Mouse (Mus musculus): ENCODE data around the gene Gm20388. TPM values are rescaled to one million over a fixed set of nuclear protein-coding genes. Genes with fewer than 3 reads are reported as not detected.
"Not testable (repeated sequence)": the region's sequence is repeated elsewhere in the genome, so short reads cannot be mapped to it uniquely, and the experiment has no call there.

The Gm20388 gene
- polyA plus RNA-seq, 1 experiment, result 23.9 TPM

- Histone ChIP-seq H3K4me3 (ENCODE audit: insufficient read depth, low read length) (no peak overlapping the region), H3K4me1 (ENCODE audit: control insufficient read depth, insufficient read depth, low read length) (no peaks in the 10 kb centered on the region), H3K27ac (ENCODE audit: insufficient read depth, low read length) (no peak overlapping the region)
- TF ChIP-seq CTCF (IDR thresholded peaks at IDR 0.05; ENCODE audit: extremely low read depth, insufficient read depth, low read length) (no peak), POLR2A (IDR thresholded peaks at IDR 0.05; ENCODE audit: extremely low read depth, insufficient read depth, low read length) (no peak)
These were observed 1222.4 kb downstream of the Gm20388 start for GRCm38 (mm10) chr8:121132961-121133513.

GRCm38 (mm10) chr8:121134102-121134501 is 1223.5 kb downstream of the Gm20388 start:
- H3K27ac ChIP-seq (ENCODE audit: insufficient read depth, low read length), result no peak overlapping the region
- no peak overlapping the region for H3K4me3 ChIP-seq (ENCODE audit: insufficient read depth, low read length)
- no peaks in the 10 kb centered on the region for H3K4me1 ChIP-seq (ENCODE audit: control insufficient read depth, insufficient read depth, low read length)
- no peak for TF ChIP-seq CTCF (IDR thresholded peaks at IDR 0.05; ENCODE audit: extremely low read depth, insufficient read depth, low read length)
- no peak for TF ChIP-seq POLR2A (IDR thresholded peaks at IDR 0.05; ENCODE audit: extremely low read depth, insufficient read depth, low read length)

- Histone ChIP-seq H3K4me1 (ENCODE audit: control insufficient read depth, insufficient read depth, low read length) (no peaks in the 10 kb centered on the region), H3K4me3 (ENCODE audit: insufficient read depth, low read length) (no peak overlapping the region)
- TF ChIP-seq CTCF (IDR thresholded peaks at IDR 0.05; ENCODE audit: extremely low read depth, insufficient read depth, low read length) (no peak), POLR2A (IDR thresholded peaks at IDR 0.05; ENCODE audit: extremely low read depth, insufficient read depth, low read length) (no peak)
These were observed 1223.9 kb downstream of the Gm20388 start for GRCm38 (mm10) chr8:121134512-121134911.

GRCm38 (mm10) chr8:121136856-121137255 is 1226.2 kb downstream of the Gm20388 start:
- TF ChIP-seq CTCF (IDR thresholded peaks at IDR 0.05; ENCODE audit: extremely low read depth, insufficient read depth, low read length) (no peak), POLR2A (IDR thresholded peaks at IDR 0.05; ENCODE audit: extremely low read depth, insufficient read depth, low read length) (no peak)
- Histone ChIP-seq H3K4me1 (ENCODE audit: control insufficient read depth, insufficient read depth, low read length) (no peaks in the 10 kb centered on the region), H3K4me3 (ENCODE audit: insufficient read depth, low read length) (no peak overlapping the region), H3K27ac (ENCODE audit: insufficient read depth, low read length) (no peak overlapping the region)

More at GRCm38 (mm10) chr8:121134512-121134911, 1223.9 kb downstream of the Gm20388 start:
- no peak overlapping the region for H3K27ac ChIP-seq (ENCODE audit: insufficient read depth, low read length)

- not testable (repeated sequence) for H3K27ac ChIP-seq (ENCODE audit: insufficient read depth, low read length); H3K4me3 ChIP-seq (ENCODE audit: insufficient read depth, low read length); H3K4me1 ChIP-seq (ENCODE audit: control insufficient read depth, insufficient read depth, low read length)
These were observed 1235.0 kb downstream of the Gm20388 start for GRCm38 (mm10) chr8:121145457-121146134.

- Histone ChIP-seq H3K27ac (ENCODE audit: insufficient read depth, low read length) (no peak overlapping the region), H3K4me3 (ENCODE audit: insufficient read depth, low read length) (no peak overlapping the region), H3K4me1 (ENCODE audit: control insufficient read depth, insufficient read depth, low read length) (no peaks in the 10 kb centered on the region)
- TF ChIP-seq CTCF (IDR thresholded peaks at IDR 0.05; ENCODE audit: extremely low read depth, insufficient read depth, low read length) (no peak), POLR2A (IDR thresholded peaks at IDR 0.05; ENCODE audit: extremely low read depth, insufficient read depth, low read length) (no peak)
These were observed 1238.0 kb downstream of the Gm20388 start for GRCm38 (mm10) chr8:121148573-121149083.

- H3K4me1 ChIP-seq (ENCODE audit: control insufficient read depth, insufficient read depth, low read length), result no peaks in the 10 kb centered on the region
- H3K4me3 ChIP-seq (ENCODE audit: insufficient read depth, low read length), result no peak overlapping the region
- TF ChIP-seq POLR2A (IDR thresholded peaks at IDR 0.05; ENCODE audit: extremely low read depth, insufficient read depth, low read length) (no peak), CTCF (IDR thresholded peaks at IDR 0.05; ENCODE audit: extremely low read depth, insufficient read depth, low read length) (no peak)
- no peak overlapping the region for H3K27ac ChIP-seq (ENCODE audit: insufficient read depth, low read length)
These were observed 1241.8 kb downstream of the Gm20388 start for GRCm38 (mm10) chr8:121152394-121152793.

- TF ChIP-seq CTCF (IDR thresholded peaks at IDR 0.05; ENCODE audit: extremely low read depth, insufficient read depth, low read length), result no peak
- no peak for TF ChIP-seq POLR2A (IDR thresholded peaks at IDR 0.05; ENCODE audit: extremely low read depth, insufficient read depth, low read length)
- Histone ChIP-seq H3K4me1 (ENCODE audit: control insufficient read depth, insufficient read depth, low read length) (no peaks in the 10 kb centered on the region), H3K4me3 (ENCODE audit: insufficient read depth, low read length) (no peak overlapping the region), H3K27ac (ENCODE audit: insufficient read depth, low read length) (no peak overlapping the region)
These were observed 1246.4 kb downstream of the Gm20388 start for GRCm38 (mm10) chr8:121156990-121157491.

GRCm38 (mm10) chr8:121158812-121159211 is 1248.2 kb downstream of the Gm20388 start:
- no peak overlapping the region for H3K27ac ChIP-seq (ENCODE audit: insufficient read depth, low read length)
- TF ChIP-seq CTCF (IDR thresholded peaks at IDR 0.05; ENCODE audit: extremely low read depth, insufficient read depth, low read length) (no peak), POLR2A (IDR thresholded peaks at IDR 0.05; ENCODE audit: extremely low read depth, insufficient read depth, low read length) (no peak)
- no peaks in the 10 kb centered on the region for H3K4me1 ChIP-seq (ENCODE audit: control insufficient read depth, insufficient read depth, low read length)

GRCm38 (mm10) chr8:121161437-121161836 is 1250.8 kb downstream of the Gm20388 start:
- H3K27ac ChIP-seq (ENCODE audit: insufficient read depth, low read length), result no peak overlapping the region
- TF ChIP-seq CTCF (IDR thresholded peaks at IDR 0.05; ENCODE audit: extremely low read depth, insufficient read depth, low read length), result no peak
- no peak for TF ChIP-seq POLR2A (IDR thresholded peaks at IDR 0.05; ENCODE audit: extremely low read depth, insufficient read depth, low read length)
- H3K4me1 ChIP-seq (ENCODE audit: control insufficient read depth, insufficient read depth, low read length), result no peaks in the 10 kb centered on the region
- no peak overlapping the region for H3K4me3 ChIP-seq (ENCODE audit: insufficient read depth, low read length)

More at GRCm38 (mm10) chr8:121158812-121159211, 1248.2 kb downstream of the Gm20388 start:
- H3K4me3 ChIP-seq (ENCODE audit: insufficient read depth, low read length), result no peak overlapping the region

Measured in cortical plate, adult 2 months (tissue).